Mouse (Mus musculus) retina, adult 2 months (tissue): Measurements from ENCODE around the gene Hamp.

ENCODE experiments used
- DNase-seq: peaks from one replicate; pipeline ENCODE4 v3.0.0-alpha.2; 2012; ENCODE audit warnings: low read depth, low spot score

Hamp gene

GRCm38 (mm10) chr7:30943909-30944635 lies at the start of gene Hamp:
Gene Hamp, minus strand, starts transcription at chr7:30944032.
- no peak for DNase-seq

GRCm38 (mm10) chr7:30992148-30992547 lies 48.3 kb upstream of the Hamp start:
- no peak for DNase-seq

DNA sequence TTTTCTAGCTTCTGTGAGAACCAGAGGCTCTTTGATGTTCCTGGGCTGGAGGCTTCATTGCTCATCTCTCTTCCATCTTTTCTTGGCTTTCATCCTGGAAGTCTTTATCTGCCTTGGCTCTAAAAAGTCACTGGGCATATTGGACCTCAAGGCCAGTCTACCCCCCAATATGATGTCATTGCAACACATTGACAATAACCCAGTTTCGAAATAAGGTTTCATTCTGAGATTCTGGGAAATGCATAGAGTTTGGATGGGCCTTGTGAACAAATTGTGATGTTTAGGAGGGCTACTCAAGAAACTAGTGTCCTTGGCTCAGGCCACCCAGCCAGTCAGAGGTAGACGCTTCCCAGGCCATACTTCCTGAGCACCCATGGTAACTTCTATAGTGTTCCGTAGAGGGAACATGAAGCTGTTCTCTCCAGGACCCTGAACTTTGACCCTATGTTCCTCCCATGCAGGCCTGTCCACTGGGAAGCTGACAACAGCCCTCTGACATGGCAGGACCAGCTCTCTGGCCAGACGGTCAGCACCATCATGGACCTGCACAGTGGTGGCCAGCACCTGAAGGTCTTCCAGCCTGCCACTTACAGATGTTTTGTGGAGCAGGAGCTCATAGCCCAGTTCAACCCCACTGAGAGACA lies 44.8 kb upstream of the Hamp start:
- no peak for DNase-seq

GRCm38 (mm10) chr7:30985357-30985756 lies 41.5 kb upstream of the Hamp start:
- DNase-seq: no peak

GRCm38 (mm10) chr7:30981703-30982102 lies 37.9 kb upstream of the Hamp start:
- DNase-seq: no peak

- peak; percentile 57 for DNase-seq
Observed at GRCm38 (mm10) chr7:30973501-30974289, 29.9 kb upstream of the Hamp start, which contains the start of gene Fam187b. Gene Fam187b, plus strand, starts transcription at chr7:30973790.

DNA sequence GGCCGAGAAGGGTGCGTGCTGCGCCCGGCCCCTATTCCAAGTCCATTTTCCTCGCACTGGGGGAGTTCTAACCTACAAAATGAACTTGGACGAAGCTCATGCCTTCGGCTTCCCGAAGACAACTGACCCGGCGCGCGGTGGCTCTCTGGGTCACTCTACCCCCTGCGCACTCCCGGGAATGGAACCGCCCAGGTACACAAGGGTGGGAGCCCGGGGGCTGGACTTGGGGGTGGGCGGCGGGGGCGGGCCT lies 29.3 kb upstream of the Hamp start, which contains the start of gene Lsr:
Lsr (minus strand) TSS at position 214 of the 250 bp plus-strand sequence.
- DNase-seq: no peak

DNA sequence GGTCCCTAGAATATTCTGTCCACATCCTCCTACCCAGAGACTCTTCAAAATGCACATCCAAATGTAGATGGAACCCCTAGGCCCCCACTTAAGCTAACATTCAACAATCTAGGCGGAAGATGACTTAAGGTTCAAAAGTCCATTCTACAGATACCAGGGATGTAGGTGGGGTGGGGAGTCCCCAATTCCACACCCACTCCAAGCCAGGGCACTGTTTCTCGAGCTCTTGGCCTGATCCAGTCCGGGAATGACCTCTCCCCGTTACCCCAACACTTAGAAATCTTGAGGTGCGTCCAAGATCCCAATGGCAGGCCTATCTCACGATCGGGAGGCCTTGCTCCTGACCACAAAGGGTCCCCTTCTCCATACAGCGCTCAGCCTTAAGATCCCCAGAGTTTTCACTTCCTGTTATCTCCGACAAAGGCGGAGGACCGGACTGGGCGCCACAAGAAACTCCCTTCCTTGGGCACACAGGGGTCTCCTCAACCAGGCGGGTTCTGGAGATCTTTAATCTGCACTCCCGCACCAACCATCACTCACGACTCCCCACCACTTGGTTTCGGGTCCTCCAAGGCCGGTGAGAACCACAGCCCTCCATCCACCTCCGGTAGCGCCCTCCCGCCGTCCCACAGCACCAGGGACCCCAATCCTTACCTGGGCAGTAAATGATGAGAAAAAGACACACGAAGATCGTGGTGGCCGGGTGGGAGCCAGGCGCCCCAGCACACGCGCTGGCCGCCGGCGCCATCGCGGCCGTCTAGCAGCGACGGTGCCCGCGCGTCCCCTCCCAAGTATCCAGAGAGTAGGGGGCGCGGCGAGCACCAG lies 28.8 kb upstream of the Hamp start:
- DNase-seq: no peak

- DNase-seq: no peak
Observed at GRCm38 (mm10) chr7:30971901-30972300, 28.1 kb upstream of the Hamp start.

- no peak for DNase-seq
Observed at GRCm38 (mm10) chr7:30969174-30969573, 25.3 kb upstream of the Hamp start.

GRCm38 (mm10) chr7:30968611-30969010 lies 24.8 kb upstream of the Hamp start:
- DNase-seq: no peak

DNA sequence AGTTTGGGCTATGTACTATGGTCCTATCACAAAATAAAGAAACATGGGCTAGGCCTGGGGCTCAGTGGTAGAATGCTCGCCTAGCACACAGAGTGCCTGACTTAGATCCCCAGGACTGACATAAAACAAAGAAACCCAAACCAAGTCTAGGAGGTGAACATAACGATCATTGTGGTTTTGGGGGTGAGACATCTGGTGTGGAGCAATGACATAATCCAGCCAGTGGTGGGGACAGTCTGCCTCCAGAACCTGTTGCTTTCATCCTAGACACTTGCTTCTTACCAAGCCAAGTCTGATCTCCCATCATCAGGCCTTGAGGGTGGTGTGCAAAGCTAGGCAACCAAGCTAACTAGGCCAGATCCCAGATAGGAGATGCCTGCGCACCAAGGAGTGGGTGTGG lies 22.8 kb upstream of the Hamp start:
- DNase-seq: no peak

- no peak for DNase-seq
Observed at GRCm38 (mm10) chr7:30965677-30966076, 21.8 kb upstream of the Hamp start.

DNA sequence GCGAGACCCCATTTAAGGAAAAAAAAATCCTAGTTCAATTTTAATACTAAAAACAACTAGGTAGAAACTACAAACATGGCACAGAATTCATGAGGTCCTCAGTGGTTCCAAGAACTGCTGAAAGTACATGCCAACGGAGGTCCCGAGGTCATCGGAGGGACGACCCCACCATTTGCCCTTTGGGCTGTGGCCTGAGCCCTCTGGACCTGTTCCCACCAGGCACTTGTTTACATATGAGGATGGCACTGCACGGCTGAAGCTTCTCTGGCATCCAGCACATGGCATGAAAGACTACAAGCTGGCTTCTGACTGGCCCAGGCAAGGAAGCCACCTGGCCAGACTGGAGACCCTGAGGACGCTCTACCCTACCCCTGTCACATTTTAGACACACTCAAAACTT lies 20.5 kb upstream of the Hamp start:
- no peak for DNase-seq

DNA sequence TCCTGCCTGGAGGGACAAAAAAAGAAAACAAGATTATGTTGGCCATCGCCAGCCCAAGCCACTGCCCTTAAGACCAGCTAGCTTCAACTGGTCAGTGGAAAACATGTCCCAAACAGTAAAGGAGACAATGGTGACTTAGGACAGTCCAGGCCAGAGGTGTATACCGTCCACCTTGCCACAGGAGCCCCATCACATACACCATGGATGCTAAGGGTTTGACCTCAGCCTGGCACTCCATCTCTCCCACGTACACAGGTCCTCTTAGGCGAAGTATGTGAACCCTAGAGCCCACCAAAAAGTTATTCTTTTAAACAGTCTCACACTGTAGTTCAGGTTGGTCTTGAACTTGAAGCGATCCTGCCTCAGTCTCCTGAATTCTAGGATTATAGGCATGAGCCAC lies 19.0 kb upstream of the Hamp start:
- no peak for DNase-seq

DNA sequence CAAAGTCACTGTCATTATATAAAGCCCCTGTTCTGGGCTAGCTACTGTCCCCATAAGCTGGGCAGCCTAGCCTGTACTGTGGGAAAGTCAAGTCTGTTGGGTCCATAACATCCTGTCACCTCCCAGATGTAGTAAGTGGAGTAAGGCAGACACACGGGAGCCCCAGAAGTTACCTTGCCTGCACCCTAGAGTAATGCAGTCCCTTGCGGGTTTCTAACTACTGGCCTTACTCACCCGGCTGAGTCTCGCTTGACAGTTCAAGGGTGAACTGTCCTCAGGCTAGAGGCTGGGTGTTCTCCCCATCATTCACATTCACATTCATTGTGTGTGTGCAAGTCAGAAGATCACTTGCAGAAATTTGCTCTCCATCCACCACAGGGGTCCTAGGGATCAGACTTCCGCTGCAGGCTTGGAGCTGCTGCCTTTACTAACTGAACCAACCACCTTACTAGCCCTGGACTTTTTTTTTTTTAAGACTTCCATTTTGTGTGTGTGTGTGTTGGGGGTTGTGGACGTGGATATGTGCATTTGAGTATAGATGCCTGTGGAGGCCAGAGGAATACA lies 16.0 kb upstream of the Hamp start:
- DNase-seq: no peak

DNA sequence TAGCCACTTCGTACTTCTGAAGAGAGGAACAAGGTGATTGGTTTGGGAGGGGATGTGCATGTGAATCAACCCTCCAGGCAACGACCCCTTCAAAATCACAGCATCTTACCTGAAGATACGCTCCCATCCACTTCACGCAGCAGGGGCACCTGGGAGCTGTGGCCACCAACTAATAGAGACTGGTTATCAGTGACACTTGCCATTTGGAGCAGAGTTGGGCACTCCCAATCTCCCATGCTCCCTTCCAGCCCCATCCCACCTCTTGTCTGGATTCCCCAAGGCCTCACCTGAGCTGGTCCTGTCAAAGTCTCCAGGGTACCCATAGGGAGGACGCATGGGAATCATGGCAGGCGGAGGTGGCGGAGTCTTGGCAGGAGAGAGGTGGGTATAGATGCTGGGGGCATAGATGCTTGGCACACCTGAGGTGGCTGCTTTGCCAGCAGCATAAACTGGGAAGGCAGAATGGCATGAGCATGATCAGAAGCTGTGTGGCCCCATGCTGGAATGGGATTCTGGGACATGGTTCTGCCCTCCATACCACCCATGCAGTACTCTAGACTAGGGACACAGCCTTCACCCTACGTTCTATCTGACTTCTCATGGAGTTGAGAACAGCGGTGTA lies 15.1 kb upstream of the Hamp start:
- DNase-seq: no peak

DNA sequence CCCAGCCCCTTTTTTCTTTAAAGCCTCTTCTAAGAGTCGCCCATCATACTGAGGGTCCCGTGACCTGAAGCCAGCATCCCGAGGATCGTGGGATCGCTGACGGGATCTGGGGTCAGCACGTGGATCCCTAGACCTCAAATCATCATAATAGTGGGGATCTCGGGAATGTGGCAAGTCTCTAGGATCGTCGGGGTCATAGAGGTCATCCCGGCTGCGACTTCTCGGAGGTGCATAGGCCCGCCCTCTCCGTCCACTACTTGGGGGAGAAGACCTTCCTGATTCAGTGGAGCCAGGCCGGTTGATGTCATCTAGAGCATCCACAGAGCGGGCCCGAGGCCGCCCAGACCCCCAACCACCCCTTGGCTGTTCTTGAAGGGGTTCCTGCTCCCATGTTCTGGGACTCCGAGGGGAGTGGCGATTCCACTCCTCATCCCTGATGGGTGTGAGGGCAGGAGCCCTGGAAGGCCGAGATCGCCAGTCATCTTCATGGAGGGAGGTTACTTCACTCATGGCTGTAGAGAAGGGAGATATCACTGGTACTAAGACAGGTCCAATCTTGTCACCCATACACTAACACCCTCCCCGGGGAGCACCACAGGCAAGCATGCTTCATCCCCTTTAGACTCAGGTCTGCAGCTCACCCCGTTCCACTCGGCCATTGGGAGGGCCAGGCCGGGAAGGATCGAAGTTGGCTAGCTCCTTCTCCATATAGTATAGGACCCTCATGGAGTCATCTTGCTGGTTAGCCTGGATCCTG lies 14.5 kb upstream of the Hamp start:
- DNase-seq: no peak

DNA sequence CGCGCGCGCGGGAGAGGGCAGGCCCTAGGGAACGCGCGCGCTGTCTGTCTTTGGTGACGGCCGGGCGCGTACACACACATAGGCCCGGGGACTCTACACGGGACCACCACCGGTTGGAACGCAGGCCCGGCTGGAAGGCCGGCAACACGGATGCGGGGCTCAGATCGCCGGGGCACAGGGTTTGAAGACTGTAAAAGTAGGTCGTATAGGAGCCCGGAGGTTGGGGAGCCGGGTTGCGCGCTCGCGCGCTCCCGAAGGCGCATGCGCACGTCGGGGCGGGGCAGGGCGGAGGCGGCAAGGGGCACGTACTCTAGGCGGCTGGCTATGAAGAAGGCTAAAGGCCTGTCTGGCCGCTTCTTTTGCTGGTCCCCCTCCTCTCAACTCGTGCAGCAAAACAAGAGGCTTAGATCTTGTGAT lies 13.5 kb upstream of the Hamp start:
- DNase-seq: peak; percentile 82

DNA sequence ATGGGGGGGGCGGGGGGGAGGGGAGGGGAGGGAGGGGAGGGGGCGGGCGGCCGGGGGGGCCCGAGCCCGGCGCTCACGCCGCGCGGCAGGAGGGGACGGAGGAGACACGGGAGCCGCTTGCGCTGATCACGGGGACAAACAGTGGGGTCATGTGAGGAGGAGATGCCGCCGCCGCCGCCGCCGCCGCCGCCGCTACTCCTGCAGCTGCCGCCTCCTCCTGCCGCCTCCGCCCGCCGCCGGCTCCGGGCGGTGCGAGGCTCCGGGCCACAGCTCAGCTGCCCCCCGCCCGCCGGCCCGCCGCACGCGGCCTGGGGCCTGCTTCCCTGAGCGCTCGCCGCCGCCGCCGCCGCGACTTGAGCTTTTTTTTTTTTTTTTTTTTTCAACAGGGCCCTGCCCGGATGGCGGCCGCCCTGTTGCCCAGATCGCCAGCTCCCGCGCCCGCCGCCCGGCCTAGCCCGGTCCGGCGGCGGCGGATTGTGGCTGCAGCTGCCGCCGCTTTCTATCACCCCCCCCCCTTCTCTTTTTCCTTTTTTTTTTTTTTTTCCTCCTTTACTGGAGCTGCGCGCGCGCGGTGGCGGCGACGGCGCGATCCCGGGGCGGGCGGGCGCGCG lies 13.0 kb upstream of the Hamp start, which contains the start of gene Usf2:
Usf2 (minus strand) TSS at position 48 of the 611 bp plus-strand sequence.
- peak; percentile 67 for DNase-seq
